Mouse (Mus musculus): ENCODE results near the gene Cd47. TPM values are rescaled to one million over a fixed set of nuclear protein-coding genes. Genes with fewer than 3 reads are reported as not detected.

The Cd47 gene
- polyA plus RNA-seq, 1 experiment from 2014 or later: 38.4 TPM

DNA sequence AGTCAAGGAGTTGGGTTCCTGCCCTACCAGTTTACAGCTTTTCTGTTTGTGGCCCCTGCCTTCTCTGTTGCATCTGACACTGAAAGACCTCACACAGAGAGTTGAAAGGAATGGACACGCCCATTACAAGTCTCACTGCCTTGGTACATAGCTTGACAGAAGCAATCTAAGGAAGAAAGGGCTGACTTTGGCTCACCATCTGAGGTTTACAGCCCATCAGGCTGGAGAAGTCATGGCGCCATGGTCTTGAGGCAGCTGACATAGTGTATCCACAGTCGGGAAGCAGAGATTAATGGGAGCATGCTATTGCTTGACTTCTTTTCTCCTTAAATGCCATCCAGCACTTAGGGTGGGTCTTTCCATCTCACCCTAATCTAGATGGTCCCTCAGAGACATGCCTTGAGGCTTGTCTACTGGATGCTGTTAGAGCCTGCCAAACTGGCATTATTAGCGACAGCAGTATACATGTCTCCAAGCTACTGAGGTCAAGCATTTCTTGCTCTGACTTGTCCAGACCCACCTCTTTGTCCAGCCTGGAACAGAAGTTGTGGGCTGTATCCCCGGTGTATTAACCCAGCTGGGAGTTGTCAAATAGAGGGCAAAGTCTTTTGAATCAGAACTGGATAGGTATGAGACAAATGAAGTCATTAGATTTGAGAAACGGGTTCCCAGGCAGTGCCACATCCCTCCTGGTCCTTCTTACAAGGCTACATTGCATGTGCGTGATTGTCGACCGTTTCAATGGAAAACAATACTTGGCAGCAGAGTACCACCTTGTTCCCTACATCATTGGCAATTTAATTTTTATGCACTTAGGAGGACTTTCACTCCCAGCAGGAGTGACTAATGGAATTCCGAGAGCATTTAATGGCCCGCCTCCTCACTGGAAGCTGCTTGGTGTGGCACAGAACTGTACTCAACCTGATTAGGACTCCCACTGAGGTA, 115.5 kb downstream of the Cd47 start:
- Histone ChIP-seq H3K27me3 (ENCODE audit: low read depth, poor library complexity, severe bottlenecking) (no peaks in the 10 kb centered on the region), H3K27ac (replicated peaks) (no peak overlapping the region), H3K9me3 (replicated peaks) (no peaks in the 10 kb centered on the region), H3K4me1 (no peaks in the 10 kb centered on the region), H3K36me3 (no peaks in the 10 kb centered on the region), H3K4me3 (no peak overlapping the region)
- 88% methylated on average over 11 of the region's 11 CpGs for WGBS
- DNase-seq (ENCODE audit: low spot score): no peak

GRCm38 (mm10) chr16:49920191-49920590, 119.9 kb downstream of the Cd47 start:
- Histone ChIP-seq H3K36me3 (no peaks in the 10 kb centered on the region), H3K4me3 (no peak overlapping the region), H3K4me1 (no peaks in the 10 kb centered on the region), H3K27ac (replicated peaks) (no peak overlapping the region), H3K9me3 (replicated peaks) (no peaks in the 10 kb centered on the region), H3K27me3 (ENCODE audit: low read depth, poor library complexity, severe bottlenecking) (no peaks in the 10 kb centered on the region)
- no peak for DNase-seq (ENCODE audit: low spot score)
- WGBS: 95% methylated on average over 10 of the region's 10 CpGs

GRCm38 (mm10) chr16:49921677-49922076, 121.3 kb downstream of the Cd47 start:
- WGBS: 90% methylated on average over 6 of the region's 6 CpGs
- Histone ChIP-seq H3K27me3 (ENCODE audit: low read depth, poor library complexity, severe bottlenecking) (no peaks in the 10 kb centered on the region), H3K36me3 (no peaks in the 10 kb centered on the region), H3K9me3 (replicated peaks) (no peaks in the 10 kb centered on the region), H3K4me1 (no peaks in the 10 kb centered on the region), H3K27ac (replicated peaks) (no peak overlapping the region), H3K4me3 (no peak overlapping the region)
- DNase-seq (ENCODE audit: low spot score): no peak

- no peaks in the 10 kb centered on the region for H3K27me3 ChIP-seq (ENCODE audit: low read depth, poor library complexity, severe bottlenecking)
- 91% methylated on average over 11 of the region's 11 CpGs for WGBS
- H3K36me3 ChIP-seq: no peaks in the 10 kb centered on the region
- no peak for DNase-seq (ENCODE audit: low spot score)
- H3K9me3 ChIP-seq (replicated peaks): no peaks in the 10 kb centered on the region
- no peak overlapping the region for H3K27ac ChIP-seq (replicated peaks)
- H3K4me3 ChIP-seq: no peak overlapping the region
- H3K4me1 ChIP-seq: no peaks in the 10 kb centered on the region
Observed at GRCm38 (mm10) chr16:49922098-49922497, 121.8 kb downstream of the Cd47 start.

DNA sequence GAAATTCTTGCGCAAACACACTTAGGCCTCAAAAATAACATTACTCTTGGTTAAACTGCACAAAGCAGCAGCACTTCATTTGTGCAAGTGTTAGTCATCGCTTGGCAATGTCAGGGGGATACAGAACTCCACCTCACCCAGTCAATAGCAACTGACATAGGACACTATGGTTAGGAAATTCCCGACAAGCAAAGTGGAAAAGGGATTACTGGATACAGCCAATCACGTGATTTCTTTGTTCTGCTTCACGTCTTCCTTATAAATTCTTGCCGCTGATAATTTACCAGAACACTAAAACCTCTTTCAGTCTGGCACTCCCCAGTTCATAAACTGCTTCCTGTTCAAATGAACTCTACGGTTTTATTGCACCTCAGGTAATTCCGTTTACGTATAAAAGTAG, 123.4 kb downstream of the Cd47 start:
- Histone ChIP-seq H3K9me3 (replicated peaks) (no peaks in the 10 kb centered on the region), H3K27ac (replicated peaks) (no peak overlapping the region), H3K4me3 (no peak overlapping the region), H3K36me3 (no peaks in the 10 kb centered on the region), H3K4me1 (no peaks in the 10 kb centered on the region), H3K27me3 (ENCODE audit: low read depth, poor library complexity, severe bottlenecking) (no peaks in the 10 kb centered on the region)
- DNase-seq (ENCODE audit: low spot score): no peak
- WGBS: 83% methylated on average over 9 of the region's 9 CpGs

GRCm38 (mm10) chr16:49924941-49925340, 124.6 kb downstream of the Cd47 start:
- Histone ChIP-seq H3K27ac (replicated peaks) (no peak overlapping the region), H3K36me3 (no peaks in the 10 kb centered on the region), H3K9me3 (replicated peaks) (no peaks in the 10 kb centered on the region), H3K27me3 (ENCODE audit: low read depth, poor library complexity, severe bottlenecking) (no peaks in the 10 kb centered on the region), H3K4me3 (no peak overlapping the region), H3K4me1 (no peaks in the 10 kb centered on the region)
- WGBS: 74% methylated on average over 1 of the region's 1 CpGs
- DNase-seq (ENCODE audit: low spot score): no peak

DNA sequence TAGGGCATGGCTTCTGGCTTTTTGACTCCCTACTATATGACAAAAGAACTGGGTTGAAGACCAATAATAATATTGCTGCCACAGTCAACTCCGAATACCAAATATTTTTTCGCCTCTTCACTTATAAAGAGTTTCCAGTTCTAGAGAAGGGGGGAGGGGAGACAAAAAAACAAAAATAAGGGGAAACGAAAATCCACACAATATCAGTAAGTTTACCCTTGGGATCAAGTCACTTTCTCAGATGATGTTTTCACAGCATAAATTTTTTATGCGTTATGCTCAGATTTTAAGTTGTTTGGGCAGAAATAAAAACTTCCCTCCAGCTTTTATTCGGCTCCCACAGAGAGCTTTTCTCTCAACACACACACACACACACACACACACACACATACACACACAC, 132.9 kb downstream of the Cd47 start:
- no peaks in the 10 kb centered on the region for H3K27me3 ChIP-seq (ENCODE audit: low read depth, poor library complexity, severe bottlenecking)
- no peak for DNase-seq (ENCODE audit: low spot score)
- no peaks in the 10 kb centered on the region for H3K36me3 ChIP-seq
- H3K4me3 ChIP-seq: no peak overlapping the region
- no peaks in the 10 kb centered on the region for H3K9me3 ChIP-seq (replicated peaks)
- peaks cover 7% of the 10 kb centered on the region; the same call in 1 of the 2 replicates for H3K4me1 ChIP-seq
- no peak overlapping the region for H3K27ac ChIP-seq (replicated peaks)
- WGBS: 90% methylated on average over 5 of the region's 5 CpGs

GRCm38 (mm10) chr16:49936008-49936443, 135.7 kb downstream of the Cd47 start:
- Histone ChIP-seq H3K27ac (replicated peaks) (no peak overlapping the region), H3K4me3 (no peak overlapping the region), H3K27me3 (ENCODE audit: low read depth, poor library complexity, severe bottlenecking) (no peaks in the 10 kb centered on the region), H3K36me3 (no peaks in the 10 kb centered on the region), H3K4me1 (peaks cover 7% of the 10 kb centered on the region; the same call in 1 of the 2 replicates), H3K9me3 (replicated peaks) (no peaks in the 10 kb centered on the region)
- WGBS: 89% methylated on average over 6 of the region's 6 CpGs
- DNase-seq (ENCODE audit: low spot score): no peak

- 74% methylated on average over 5 of the region's 5 CpGs for WGBS
- peaks cover 7% of the 10 kb centered on the region; the same call in 1 of the 2 replicates for H3K4me1 ChIP-seq
Observed at GRCm38 (mm10) chr16:49936793-49937192, 136.5 kb downstream of the Cd47 start.

DNA sequence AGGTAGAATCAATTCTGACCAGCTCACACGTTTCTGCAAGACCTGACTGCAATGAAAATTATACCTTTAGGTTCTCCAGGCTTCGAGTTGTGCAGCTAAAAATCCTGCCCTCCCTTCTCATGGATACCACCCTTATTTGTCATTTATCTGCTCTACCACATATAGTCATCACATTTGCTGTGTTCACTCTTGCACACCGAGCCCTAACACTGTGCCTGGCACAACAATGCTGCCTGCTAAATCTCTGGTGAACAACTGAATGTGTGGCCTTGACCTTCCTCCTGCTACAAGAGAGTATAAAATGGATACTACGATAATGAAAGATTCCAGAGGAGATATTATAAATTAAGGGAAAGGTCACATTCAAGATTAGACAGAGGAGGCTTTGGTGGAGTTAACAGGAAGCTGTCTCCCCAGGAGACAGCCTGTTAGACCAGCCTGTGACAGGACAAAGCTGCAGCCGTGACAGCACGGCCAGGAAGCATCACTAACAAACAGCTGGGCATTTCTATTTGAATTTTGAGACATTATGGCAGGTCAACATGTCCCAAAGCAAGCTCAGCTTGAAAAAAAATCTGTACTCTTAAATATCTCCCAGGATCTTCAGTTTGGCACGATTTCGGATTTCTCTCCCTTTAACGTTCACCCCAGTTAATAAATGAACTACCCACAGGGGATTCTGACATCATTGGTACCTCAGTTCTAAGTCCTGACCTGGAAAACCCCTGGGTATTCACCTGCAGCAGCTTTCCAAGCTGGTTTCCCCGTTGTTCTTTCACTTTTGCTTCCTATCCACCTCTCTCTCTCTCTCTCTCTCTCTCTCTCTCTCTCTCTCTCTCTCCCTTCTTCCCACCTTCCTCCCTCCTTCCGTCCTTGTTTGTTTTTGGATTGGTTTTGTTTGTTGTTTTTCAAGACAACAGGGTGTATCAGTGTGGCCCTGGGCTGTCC, 137.2 kb downstream of the Cd47 start:
- no peak overlapping the region for H3K4me3 ChIP-seq
- no peaks in the 10 kb centered on the region for H3K36me3 ChIP-seq
- no peak overlapping the region for H3K27ac ChIP-seq (replicated peaks)
- H3K9me3 ChIP-seq (replicated peaks): no peaks in the 10 kb centered on the region
- no peaks in the 10 kb centered on the region for H3K27me3 ChIP-seq (ENCODE audit: low read depth, poor library complexity, severe bottlenecking)
- DNase-seq (ENCODE audit: low spot score): no peak
- peaks cover 7% of the 10 kb centered on the region; the same call in 1 of the 2 replicates for H3K4me1 ChIP-seq
- WGBS: 76% methylated on average over 11 of the region's 11 CpGs

More at GRCm38 (mm10) chr16:49936793-49937192, 136.5 kb downstream of the Cd47 start:
- H3K9me3 ChIP-seq (replicated peaks): no peaks in the 10 kb centered on the region
- H3K36me3 ChIP-seq: no peaks in the 10 kb centered on the region
- H3K27me3 ChIP-seq (ENCODE audit: low read depth, poor library complexity, severe bottlenecking): no peaks in the 10 kb centered on the region
- H3K4me3 ChIP-seq: no peak overlapping the region
- no peak overlapping the region for H3K27ac ChIP-seq (replicated peaks)
- no peak for DNase-seq (ENCODE audit: low spot score)

- no peak overlapping the region for H3K27ac ChIP-seq (replicated peaks)
- H3K36me3 ChIP-seq: no peaks in the 10 kb centered on the region
- no peak for DNase-seq (ENCODE audit: low spot score)
- WGBS: 74% methylated on average over 7 of the region's 7 CpGs
- peaks cover 7% of the 10 kb centered on the region; the same call in 1 of the 2 replicates for H3K4me1 ChIP-seq
- H3K9me3 ChIP-seq (replicated peaks): no peaks in the 10 kb centered on the region
- no peaks in the 10 kb centered on the region for H3K27me3 ChIP-seq (ENCODE audit: low read depth, poor library complexity, severe bottlenecking)
- H3K4me3 ChIP-seq: no peak overlapping the region
Observed at GRCm38 (mm10) chr16:49938483-49939301, 138.4 kb downstream of the Cd47 start.

DNA sequence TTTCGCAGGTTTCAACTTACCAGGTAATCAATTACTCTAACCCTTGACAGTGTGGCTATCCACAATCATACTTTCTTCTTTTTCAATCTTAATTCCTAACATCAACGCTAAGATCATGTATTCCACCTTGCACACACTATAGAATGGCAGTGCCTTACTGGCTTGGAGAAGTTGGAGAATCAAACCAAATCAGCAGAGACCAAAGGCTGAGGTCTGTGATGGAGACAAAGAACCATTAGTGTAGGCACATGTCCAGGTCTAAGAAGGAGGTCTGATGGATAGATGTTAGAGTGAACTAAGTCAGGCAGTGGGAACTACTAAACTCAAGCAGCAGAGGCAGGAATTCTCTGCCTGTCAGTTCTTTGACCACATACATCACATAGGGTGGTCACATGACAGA, 139.0 kb downstream of the Cd47 start:
- H3K4me1 ChIP-seq: peaks cover 7% of the 10 kb centered on the region; the same call in 1 of the 2 replicates
- H3K27ac ChIP-seq (replicated peaks): no peak overlapping the region
- DNase-seq (ENCODE audit: low spot score): no peak
- H3K27me3 ChIP-seq (ENCODE audit: low read depth, poor library complexity, severe bottlenecking): no peaks in the 10 kb centered on the region
- 96% methylated on average over 2 of the region's 2 CpGs for WGBS
- no peak overlapping the region for H3K4me3 ChIP-seq
- no peaks in the 10 kb centered on the region for H3K36me3 ChIP-seq
- H3K9me3 ChIP-seq (replicated peaks): no peaks in the 10 kb centered on the region
